Mouse (Mus musculus) stomach, postnatal 0 days (tissue): ENCODE data around the gene Tmem270. TPM values are rescaled to one million over a fixed set of nuclear protein-coding genes. Genes with fewer than 3 reads are reported as not detected.

Source experiments
- ATAC-seq: fragments of 200-750 bp; cut with Nextera tagmentation; 2 replicates; pipeline ENCODE4 v1.8.0; 2017; ENCODE audit not compliant: low FRiP score, low TSS enrichment
- DNase-seq: peaks from one replicate; pipeline ENCODE4 v3.0.0-alpha.2; 2016; ENCODE audit warnings: low spot score
- H3K27ac ChIP-seq: fragments of 300-500 bp; sonication (generic); replicated peaks from 2 replicates; pipeline ENCODE4 v1.5.1; 2014; ENCODE audit warnings: mild to moderate bottlenecking, control low read depth
- H3K27me3 ChIP-seq: fragments of 300-500 bp; sonication (generic); 2 replicates; pipeline ENCODE4 v1.6.1; 2014; ENCODE audit warnings: low read length; ENCODE audit not compliant: control insufficient read depth, insufficient read depth
- H3K36me3 ChIP-seq: fragments of 300-500 bp; sonication (generic); 2 replicates; pipeline ENCODE4 v1.6.1; 2014; ENCODE audit warnings: low read length, mixed read lengths; ENCODE audit not compliant: control insufficient read depth, insufficient read depth
- H3K4me1 ChIP-seq: fragments of 300-500 bp; sonication (generic); replicated peaks from 2 replicates; pipeline ENCODE4 v1.6.1; 2014; ENCODE audit warnings: antibody characterized with exemption; ENCODE audit not compliant: control insufficient read depth, insufficient read depth
- H3K4me2 ChIP-seq: fragments of 300-500 bp; sonication (generic); replicated peaks from 2 replicates; pipeline ENCODE4 v1.6.1; 2014; ENCODE audit warnings: low read depth, mild to moderate bottlenecking, control low read depth, moderate library complexity
- H3K4me3 ChIP-seq: fragments of 300-500 bp; sonication (generic); 2 replicates; pipeline ENCODE4 v1.5.1; 2014; ENCODE audit warnings: low read depth, low read length, control low read depth
- H3K9ac ChIP-seq: fragments of 300-500 bp; sonication (generic); 2 replicates; pipeline ENCODE4 v1.6.1; 2014; ENCODE audit warnings: mild to moderate bottlenecking, low read length, control low read depth, mixed read lengths
- H3K9me3 ChIP-seq: fragments of 300-500 bp; sonication (generic); 2 replicates; pipeline ENCODE4 v1.6.1; 2016; ENCODE audit warnings: low read length; ENCODE audit not compliant: control insufficient read depth
- CTCF ChIP-seq: IDR thresholded peaks from 2 replicates; pipeline ENCODE4 v1.5.1; 2016; ENCODE audit warnings: antibody characterized with exemption, low read depth, mild to moderate bottlenecking, moderate library complexity
- EP300 ChIP-seq: optimal IDR thresholded peaks from 2 replicates; pipeline ENCODE3; 2016; ENCODE audit warnings: antibody characterized with exemption
- WGBS: fragments of 180-500 bp; shearing (Covaris S2); extraction: QIAGEN DNeasy Blood & Tissue Kit; methylation state at CpG from one replicate; pipeline ENCODE4 v1.1.7; 2014; 5-methylcytosine and 5-hydroxymethylcytosine counted together
- polyA plus RNA-seq: library from polyadenylated mRNA; unstranded; fragments of >200 nt; fragmentation: Nextera tagmentation; extraction: Ambion mirVana; gene quantifications from 2 replicates; pipeline ENCODE4 v1.2.1, GENCODE M21; 2015

The Tmem270 gene
- polyA plus RNA-seq, 1 experiment from 2014 or later, result not detected

GRCm38 (mm10) chr5:134921106-134921505 is 14.6 kb upstream of the Tmem270 start:
- no peaks in the 10 kb centered on the region for H3K36me3 ChIP-seq
- no peaks in the 10 kb centered on the region for H3K9me3 ChIP-seq
- no peak overlapping the region for H3K9ac ChIP-seq
- no peak for TF ChIP-seq EP300
- TF ChIP-seq CTCF, result no peak
- ATAC-seq (no peak), DNase-seq (no peak)
- no peaks in the 10 kb centered on the region for H3K4me1 ChIP-seq
- H3K4me3 ChIP-seq, result no peak overlapping the region
- no peak overlapping the region for H3K4me2 ChIP-seq
- no peak overlapping the region for H3K27ac ChIP-seq
- 89% methylated on average over 8 of the region's 8 CpGs for WGBS
- H3K27me3 ChIP-seq, result no peaks in the 10 kb centered on the region

GRCm38 (mm10) chr5:134920106-134920687 is 13.7 kb upstream of the Tmem270 start:
- TF ChIP-seq EP300, result no peak
- TF ChIP-seq CTCF, result no peak

GRCm38 (mm10) chr5:134919097-134919496 is 12.6 kb upstream of the Tmem270 start:
- Histone ChIP-seq H3K9me3 (no peaks in the 10 kb centered on the region), H3K27ac (no peak overlapping the region), H3K36me3 (no peaks in the 10 kb centered on the region), H3K4me3 (no peak overlapping the region), H3K4me2 (no peak overlapping the region), H3K27me3 (no peaks in the 10 kb centered on the region), H3K4me1 (no peaks in the 10 kb centered on the region), H3K9ac (no peak overlapping the region)
- no peak for DNase-seq
- WGBS, result 76% methylated on average over 3 of the region's 3 CpGs
- ATAC-seq, result no peak
- TF ChIP-seq EP300, result no peak
- TF ChIP-seq CTCF, result no peak

More at GRCm38 (mm10) chr5:134920106-134920687, 13.7 kb upstream of the Tmem270 start:
- Histone ChIP-seq H3K4me1 (no peaks in the 10 kb centered on the region), H3K27ac (no peak overlapping the region), H3K27me3 (no peaks in the 10 kb centered on the region), H3K9ac (no peak overlapping the region), H3K36me3 (no peaks in the 10 kb centered on the region), H3K4me2 (no peak overlapping the region), H3K4me3 (no peak overlapping the region), H3K9me3 (no peaks in the 10 kb centered on the region)
- ATAC-seq (no peak), DNase-seq (no peak)
- WGBS, result 73% methylated on average over 6 of the region's 6 CpGs

DNA sequence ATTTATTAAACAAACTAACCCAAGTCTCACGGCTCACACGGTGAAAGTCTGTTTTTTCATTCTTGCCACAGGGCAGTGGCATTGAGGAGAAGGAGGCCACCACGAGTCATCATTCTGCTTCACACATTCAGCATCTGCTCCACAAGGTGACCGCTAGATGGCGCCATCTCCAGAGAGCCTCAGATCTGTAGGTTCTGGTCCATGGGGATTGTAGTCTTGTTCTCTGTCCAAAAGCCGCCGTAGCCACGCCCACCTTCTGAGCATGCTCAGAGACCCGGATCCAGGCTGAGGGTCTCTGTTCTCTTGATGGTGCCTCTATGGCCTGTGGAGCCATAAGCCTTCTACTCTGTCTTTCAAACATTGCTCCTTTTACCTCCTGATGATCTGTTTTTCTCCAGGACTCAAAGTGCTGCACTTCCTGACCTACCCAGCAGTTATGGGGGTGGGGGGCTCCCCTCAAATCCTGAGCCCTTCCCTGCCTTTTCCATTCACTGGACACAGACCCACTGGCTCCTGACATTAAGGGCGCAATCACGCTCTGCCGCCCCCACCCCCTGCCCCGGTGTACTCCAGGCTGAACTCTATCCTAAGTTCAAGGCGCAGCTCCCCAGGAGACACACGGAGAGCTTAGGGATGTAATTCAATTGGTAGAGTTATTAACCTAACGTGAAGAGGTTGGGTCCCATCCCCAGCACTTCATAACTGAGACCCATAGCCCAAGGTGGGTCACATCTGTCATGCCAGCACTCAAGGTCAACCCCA is 11.7 kb upstream of the Tmem270 start:
- Histone ChIP-seq H3K36me3 (no peaks in the 10 kb centered on the region), H3K9ac (no peak overlapping the region), H3K27ac (no peak overlapping the region), H3K9me3 (no peaks in the 10 kb centered on the region), H3K4me1 (no peaks in the 10 kb centered on the region), H3K27me3 (no peaks in the 10 kb centered on the region), H3K4me2 (no peak overlapping the region), H3K4me3 (no peak overlapping the region)
- TF ChIP-seq CTCF (peak; percentile 82), EP300 (no peak)
- WGBS, result 51% methylated on average over 16 of the region's 16 CpGs
- peak; percentile 56; the same call in 1 of the 2 replicates for ATAC-seq
- peak; percentile 68 for DNase-seq

DNA sequence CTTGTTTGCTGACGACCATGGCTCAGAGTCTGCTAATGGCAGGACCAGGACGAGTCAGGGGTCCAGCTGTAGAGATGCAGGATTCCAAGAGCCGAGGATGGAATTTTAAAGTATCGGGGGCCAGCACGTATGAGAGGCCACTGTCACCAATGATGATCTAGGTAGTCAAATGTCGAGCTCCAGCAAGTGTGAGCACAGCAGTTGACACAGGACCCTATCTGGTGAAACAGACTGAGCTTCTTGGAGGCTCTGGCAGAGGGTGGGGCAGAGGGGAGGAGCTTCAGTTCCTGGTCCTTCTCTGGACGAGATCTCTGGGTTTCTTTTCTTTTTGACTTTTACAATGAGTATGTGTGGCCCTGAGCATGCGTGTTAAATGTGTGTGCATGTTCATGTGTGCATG is 8.8 kb upstream of the Tmem270 start, which contains the start of gene Cldn13:
TSS of gene Cldn13 (minus strand) at position 216 of the 400 bp plus-strand sequence.
- Histone ChIP-seq H3K27me3 (no peaks in the 10 kb centered on the region), H3K27ac (no peak within 1 kb of the TSS), H3K4me2 (no peak within 1 kb of the TSS), H3K4me3 (no peak within 1 kb of the TSS), H3K9me3 (no peaks in the 10 kb centered on the region), H3K4me1 (no peaks in the 10 kb centered on the region), H3K9ac (no peak within 1 kb of the TSS), H3K36me3 (no peaks in the 10 kb centered on the region)
- 81% methylated on average over 8 of the region's 8 CpGs for WGBS
- TF ChIP-seq EP300 (no peak), CTCF (no peak)
- ATAC-seq, result no peak
- DNase-seq, result no peak

- H3K9ac ChIP-seq, result no peak overlapping the region
- ATAC-seq (no peak), DNase-seq (no peak)
- 73% methylated on average over 8 of the region's 8 CpGs for WGBS
- H3K4me3 ChIP-seq, result no peak overlapping the region
- no peak overlapping the region for H3K4me2 ChIP-seq
- no peaks in the 10 kb centered on the region for H3K9me3 ChIP-seq
- TF ChIP-seq EP300 (no peak), CTCF (no peak)
- H3K27ac ChIP-seq, result no peak overlapping the region
- no peaks in the 10 kb centered on the region for H3K36me3 ChIP-seq
- no peaks in the 10 kb centered on the region for H3K27me3 ChIP-seq
- no peaks in the 10 kb centered on the region for H3K4me1 ChIP-seq
Observed at GRCm38 (mm10) chr5:134914510-134914909, 8.0 kb upstream of the Tmem270 start.
